Mouse (Mus musculus): Measurements from ENCODE around the gene Slc35e3.
A peak's percentile ranks its signal among the peaks of the same experiment; 100 is the strongest.
"Not testable (repeated sequence)": the region's sequence is repeated elsewhere in the genome, so short reads cannot be mapped to it uniquely, and the experiment has no call there.

Gene Slc35e3

GRCm38 (mm10) chr10:117713466-117713865, 32.7 kb downstream of the Slc35e3 start:
- no peak for DNase-seq (ENCODE audit: low spot score)

DNA sequence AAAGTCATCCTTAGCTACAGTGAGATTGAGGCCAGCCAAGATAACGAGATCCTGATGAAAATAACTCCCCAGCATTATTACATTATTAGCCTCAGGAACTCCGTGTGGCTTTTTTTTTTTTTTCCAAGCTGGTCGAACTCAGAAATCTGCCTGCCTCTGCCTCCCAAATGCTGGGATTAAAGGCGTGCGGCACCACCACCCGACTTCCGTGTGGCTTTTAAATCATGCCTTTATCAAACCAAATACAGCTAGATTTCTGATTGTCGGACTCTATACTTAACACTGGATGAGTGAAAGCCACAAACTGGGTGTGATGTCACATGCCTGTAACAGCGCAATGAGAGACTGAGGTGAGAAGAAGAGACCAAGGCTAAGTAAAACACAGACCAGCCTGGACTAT, 33.3 kb downstream of the Slc35e3 start:
- DNase-seq (ENCODE audit: low spot score): no peak

GRCm38 (mm10) chr10:117712191-117712754, 33.9 kb downstream of the Slc35e3 start:
- peak; percentile 36 for DNase-seq (ENCODE audit: low spot score)

GRCm38 (mm10) chr10:117711408-117711807, 34.8 kb downstream of the Slc35e3 start:
- DNase-seq (ENCODE audit: low spot score): peak; percentile 47

GRCm38 (mm10) chr10:117710604-117711141, 35.5 kb downstream of the Slc35e3 start, which contains the start of gene Mdm2:
Gene Mdm2 (minus strand): TSS chr10:117710758.
- peak; percentile 94 for DNase-seq (ENCODE audit: low spot score)

DNA sequence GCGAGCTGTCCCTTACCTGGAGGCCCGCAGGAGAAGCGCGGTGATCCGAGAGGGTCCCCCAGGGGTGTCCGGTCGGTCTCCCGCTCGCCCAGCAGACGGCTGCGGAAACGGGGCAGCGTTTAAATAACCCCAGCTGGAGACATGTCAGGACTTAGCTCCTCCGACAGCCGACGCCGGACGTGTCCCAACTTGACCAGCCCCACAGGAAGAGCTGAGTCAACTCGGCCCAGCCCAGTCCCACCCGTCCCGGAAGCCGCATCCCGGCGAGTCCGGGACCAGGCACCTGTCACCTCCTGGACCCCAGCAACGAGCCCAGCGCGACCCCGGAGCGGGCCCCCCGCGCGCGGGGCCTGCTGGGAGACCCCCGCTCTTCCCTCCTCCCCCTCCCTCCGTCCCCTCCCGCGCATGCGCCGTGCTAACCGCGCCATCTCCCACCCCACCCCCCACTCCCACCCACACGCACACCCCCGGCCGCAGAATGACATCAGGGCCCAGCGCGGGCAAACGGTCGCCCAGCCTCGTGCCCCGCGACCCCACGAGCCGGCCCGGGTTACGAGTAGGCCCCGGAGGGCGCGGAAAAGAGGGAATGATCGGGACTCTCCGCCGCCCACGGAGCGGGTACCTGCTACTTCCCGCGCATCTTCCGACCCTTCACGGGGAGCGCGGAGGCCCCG, 36.1 kb downstream of the Slc35e3 start:
- peak; percentile 90 for DNase-seq (ENCODE audit: low spot score)

GRCm38 (mm10) chr10:117709326-117709830, 36.8 kb downstream of the Slc35e3 start:
- no peak for DNase-seq (ENCODE audit: low spot score)

- DNase-seq (ENCODE audit: low spot score): no peak
Measured at GRCm38 (mm10) chr10:117708856-117709255, 37.3 kb downstream of the Slc35e3 start.

DNA sequence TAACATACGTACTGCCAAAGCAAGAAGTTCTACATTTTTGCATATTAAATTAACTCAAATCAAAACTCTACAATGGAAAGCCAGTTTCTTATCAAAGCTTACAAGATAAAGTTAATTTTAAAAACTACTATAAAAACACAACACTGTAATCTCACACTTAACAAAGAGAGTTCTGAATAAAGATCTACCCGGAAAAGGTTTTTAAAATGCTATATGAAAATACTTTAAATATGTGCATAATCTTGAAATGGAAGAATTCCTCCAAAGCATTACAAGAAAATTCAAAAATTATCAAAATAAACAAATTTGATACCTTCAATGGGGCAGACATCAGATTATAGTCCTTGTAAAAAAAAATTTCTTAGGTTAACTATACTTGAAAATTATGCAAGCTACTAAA, 37.8 kb downstream of the Slc35e3 start:
- no peak for DNase-seq (ENCODE audit: low spot score)

- no peak for DNase-seq (ENCODE audit: low spot score)
Measured at GRCm38 (mm10) chr10:117707114-117707838, 38.9 kb downstream of the Slc35e3 start.

- no peak for DNase-seq (ENCODE audit: low spot score)
Measured at GRCm38 (mm10) chr10:117706440-117706839, 39.7 kb downstream of the Slc35e3 start.

GRCm38 (mm10) chr10:117705806-117706205, 40.4 kb downstream of the Slc35e3 start:
- DNase-seq (ENCODE audit: low spot score): no peak

- no peak for DNase-seq (ENCODE audit: low spot score)
Measured at GRCm38 (mm10) chr10:117704964-117705335, 41.2 kb downstream of the Slc35e3 start.

DNA sequence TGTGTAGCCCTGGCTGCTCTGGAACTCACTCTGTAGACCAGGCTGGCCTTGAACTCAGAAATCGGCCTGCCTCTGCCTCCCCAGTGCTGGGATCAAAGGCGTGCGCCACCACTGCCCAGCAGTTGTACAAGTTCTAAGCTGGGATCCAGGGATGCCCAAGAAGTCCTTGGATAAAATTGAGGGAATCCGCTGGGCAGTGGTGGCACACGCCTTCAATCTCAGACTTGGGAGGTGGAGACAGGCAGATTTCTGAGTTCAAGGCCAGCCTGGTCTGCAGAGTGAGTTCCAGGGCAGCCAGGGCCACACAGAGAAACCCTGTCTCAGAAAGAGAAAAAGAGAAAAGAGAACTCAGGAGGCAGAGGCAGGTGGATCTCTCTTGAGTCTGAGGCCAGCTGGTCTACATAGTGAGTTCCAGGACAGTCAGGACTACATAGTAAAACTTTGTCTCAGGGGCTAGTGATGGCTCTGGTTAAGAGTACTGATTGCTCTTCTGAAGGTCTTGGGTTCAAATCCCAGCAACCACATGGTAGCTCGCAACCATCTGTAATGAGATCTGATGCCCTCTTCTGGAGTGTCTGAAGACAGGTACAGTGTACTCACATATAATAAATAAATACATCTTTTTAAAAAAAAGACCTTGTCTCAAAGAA, 41.7 kb downstream of the Slc35e3 start:
- not testable (repeated sequence) for DNase-seq (ENCODE audit: low spot score)

GRCm38 (mm10) chr10:117703506-117703905, 42.7 kb downstream of the Slc35e3 start:
- DNase-seq (ENCODE audit: low spot score): no peak

DNA sequence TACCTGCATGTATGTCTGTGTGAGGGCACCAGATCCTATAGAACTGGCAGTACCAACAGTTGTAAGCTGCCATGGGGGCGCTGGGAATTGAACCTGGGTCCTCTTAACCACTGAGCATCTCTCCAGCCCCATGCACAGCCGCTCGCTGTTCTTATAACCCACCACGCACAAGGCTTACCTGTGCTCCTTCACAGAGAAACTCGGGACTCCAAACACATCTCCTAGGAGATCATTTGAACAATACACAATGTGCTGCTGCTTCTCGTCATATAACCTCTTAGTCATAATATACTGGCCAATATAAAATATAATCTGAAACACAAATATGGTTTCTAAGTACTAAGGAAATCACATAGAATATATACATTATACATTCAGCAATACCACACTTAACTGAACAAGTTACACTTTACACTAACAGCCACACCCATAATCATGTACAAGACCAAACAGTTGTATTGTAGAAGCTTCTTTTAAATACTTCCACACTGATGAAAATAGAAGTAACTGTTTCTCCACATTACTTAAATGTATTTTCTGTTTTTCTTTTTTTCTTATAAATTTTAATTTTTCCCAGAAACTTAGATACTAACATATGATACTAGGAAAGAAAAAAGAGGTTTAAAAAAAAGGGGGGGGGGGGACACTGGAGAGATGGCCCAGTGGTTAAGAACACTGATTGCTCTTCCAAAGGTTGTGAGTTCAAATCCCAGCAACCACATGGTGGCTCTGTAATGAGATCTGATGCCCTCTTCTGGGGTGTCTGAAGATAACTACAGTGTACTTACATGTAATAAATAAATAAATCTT, 43.9 kb downstream of the Slc35e3 start:
- DNase-seq (ENCODE audit: low spot score): no peak

DNA sequence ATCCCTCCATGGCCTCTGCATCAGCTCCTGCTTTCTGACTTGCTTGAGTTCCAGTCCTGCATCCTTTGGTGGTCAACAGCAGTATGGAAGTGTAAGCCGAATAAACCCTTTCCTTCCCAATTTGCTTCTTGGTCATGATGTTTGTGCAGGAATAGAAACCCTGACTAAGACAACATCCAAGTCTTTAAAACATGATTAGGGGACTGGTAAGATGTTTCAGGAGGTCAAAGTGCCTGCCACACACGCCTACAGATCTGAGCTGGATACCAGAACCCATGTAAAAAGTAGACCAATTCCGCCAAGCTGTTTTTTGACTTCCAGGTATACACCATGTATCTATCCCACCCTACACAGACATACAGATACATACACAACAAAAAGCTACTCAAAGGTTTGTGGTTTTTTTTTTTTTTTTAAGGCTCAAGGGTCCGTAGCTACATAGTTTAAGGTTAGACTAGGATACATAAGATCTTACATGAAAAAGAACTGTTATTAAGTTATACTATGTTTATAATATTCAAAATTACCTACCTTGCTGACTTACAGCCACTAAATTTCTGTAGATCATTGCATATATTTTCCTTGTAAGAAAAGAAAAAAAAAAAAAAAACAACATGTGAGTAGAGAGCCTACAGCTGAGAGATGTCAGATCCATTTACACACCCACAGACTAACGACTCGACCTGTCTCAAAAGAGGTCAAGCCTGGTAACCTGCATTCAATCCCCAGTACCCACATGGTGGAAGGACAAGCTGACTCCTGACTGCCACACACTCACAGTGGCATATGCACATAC, 44.9 kb downstream of the Slc35e3 start:
- no peak for DNase-seq (ENCODE audit: low spot score)

- DNase-seq (ENCODE audit: low spot score): no peak
Measured at GRCm38 (mm10) chr10:117700450-117700849, 45.7 kb downstream of the Slc35e3 start.

GRCm38 (mm10) chr10:117699914-117700313, 46.3 kb downstream of the Slc35e3 start:
- DNase-seq (ENCODE audit: low spot score): no peak

DNA sequence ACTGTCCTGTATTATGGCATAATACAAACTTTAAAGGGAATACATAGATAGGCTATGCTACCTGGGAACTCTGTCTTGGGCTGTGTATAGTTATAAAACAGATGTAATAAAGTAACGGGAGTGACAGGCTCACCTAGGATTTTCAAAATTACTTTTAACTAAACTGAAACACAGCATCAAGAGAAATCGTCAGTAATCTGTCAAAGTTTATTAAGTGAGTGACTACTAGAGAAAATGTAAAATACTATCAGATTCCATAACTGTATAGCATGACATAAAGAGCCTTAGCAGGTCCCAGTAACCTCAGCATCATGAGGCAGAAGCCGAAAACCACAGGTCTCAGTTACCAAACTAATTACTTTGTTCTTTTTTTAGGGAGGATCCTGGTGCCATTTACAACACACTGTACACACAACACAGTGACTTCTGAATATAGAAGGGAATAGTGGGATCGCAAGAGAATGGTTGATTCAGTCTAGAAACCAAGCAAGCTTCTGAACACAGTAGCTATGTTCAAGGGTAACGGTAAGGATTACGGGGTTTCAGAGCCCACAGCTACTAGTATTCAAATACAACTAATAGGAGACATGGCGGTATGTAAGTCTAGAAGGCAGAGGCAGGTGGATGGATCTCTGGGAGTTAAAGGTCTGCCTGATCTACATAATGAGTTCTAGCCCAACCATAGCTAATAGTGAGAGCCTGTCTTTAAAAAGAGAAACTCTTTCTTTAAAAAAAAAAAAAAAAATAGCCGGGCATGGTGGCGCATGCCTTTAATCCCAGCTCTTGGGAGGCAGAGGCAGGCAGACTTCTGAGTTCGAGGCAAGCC, 47.6 kb downstream of the Slc35e3 start:
- no peak for DNase-seq (ENCODE audit: low spot score)

Measured in yolk sac, embryonic 10.5 days (tissue).